Mouse (Mus musculus) B cell, adult (primary cell): ENCODE data around the gene Odf2. TPM values are rescaled to one million over a fixed set of nuclear protein-coding genes. Genes with fewer than 3 reads are reported as not detected.

Experiments used
- total RNA-seq: library from RNA; stranded (reverse); gene quantifications from 4 replicates; pipeline ENCODE4 v1.2.4, GENCODE M21; 2023; ENCODE audit not compliant: inconsistent age

Odf2 gene
- 100 to 126 TPM (median 103 TPM) in 4 replicates for total RNA-seq

GRCm38 (mm10) chr2:29889066-29889944 is at the start of gene Odf2:
Gene Odf2, plus strand, starts transcription at chr2:29889221.

GRCm38 (mm10) chr2:29868949-29869645 is 19.9 kb upstream of the Odf2 start, which contains the start of gene Cercam:
Gene Cercam, plus strand, starts transcription at chr2:29869164.

GRCm38 (mm10) chr2:29934906-29935599 is 46.0 kb downstream of the Odf2 start, which contains the start of gene Gle1:
Gene Gle1, plus strand, starts transcription at chr2:29935426.

GRCm38 (mm10) chr2:29965250-29965843 is 76.3 kb downstream of the Odf2 start, which contains the start of gene Sptan1:
Gene Sptan1, plus strand, starts transcription at chr2:29965560.

Other genes starting within 250 kb of the Odf2 start
- gene Gm13420, start 137.5 kb upstream of the Odf2 start, total RNA-seq, result 0.48 TPM in 1 of 4 replicates, not detected in the others
- gene Gm13547, start 129.9 kb upstream of the Odf2 start, total RNA-seq, result not detected in 4 replicates
- 6.1 to 13.0 TPM (median 7.6 TPM) in 4 replicates for gene Coq4, start 101.7 kb upstream of the Odf2 start, total RNA-seq
- 35.3 to 56.4 TPM (median 49.2 TPM) in 4 replicates for gene Trub2, start 100.7 kb upstream of the Odf2 start, total RNA-seq
- 12.1 to 15.4 TPM (median 13.3 TPM) in 4 replicates for gene Slc27a4, start 86.6 kb upstream of the Odf2 start, total RNA-seq
- 36.7 to 52.5 TPM (median 44.9 TPM) in 4 replicates for gene Urm1, start 69.1 kb upstream of the Odf2 start, total RNA-seq
- gene Cercam, start 20.1 kb upstream of the Odf2 start, total RNA-seq, result 2.1 to 4.4 TPM (median 2.4 TPM) in 4 replicates
- 67.7 to 79.2 TPM (median 77.4 TPM) in 4 replicates for gene Gle1, start 46.2 kb downstream of the Odf2 start, total RNA-seq
- gene Sptan1, start 76.3 kb downstream of the Odf2 start, total RNA-seq, result 255 to 325 TPM (median 308 TPM) in 4 replicates
- 2.5 to 4.4 TPM (median 2.8 TPM) in 4 replicates for gene Wdr34, start 159.7 kb downstream of the Odf2 start, total RNA-seq
- gene Set, start 168.2 kb downstream of the Odf2 start, total RNA-seq, result 251 to 275 TPM (median 261 TPM) in 4 replicates
- 0.87 to 2.3 TPM (median 1.7 TPM) in 4 replicates for gene Pkn3, start 188.5 kb downstream of the Odf2 start, total RNA-seq
- gene Zdhhc12, start 204.4 kb downstream of the Odf2 start, total RNA-seq, result 14.2 to 18.4 TPM (median 15.7 TPM) in 4 replicates
- gene Zer1, start 235.4 kb downstream of the Odf2 start, total RNA-seq, result 67.6 to 74.2 TPM (median 71.0 TPM) in 4 replicates
- 39.1 to 46.0 TPM (median 41.8 TPM) in 4 replicates for gene Tbc1d13, start 244.5 kb downstream of the Odf2 start, total RNA-seq